Mouse (Mus musculus): ENCODE results near the gene Prdm9. TPM values are rescaled to one million over a fixed set of nuclear protein-coding genes. Genes with fewer than 3 reads are reported as not detected.

The Prdm9 gene
- total and polyA plus RNA-seq, 3 experiments = 4.4 to 6.6 (median 5.0) TPM

DNA sequence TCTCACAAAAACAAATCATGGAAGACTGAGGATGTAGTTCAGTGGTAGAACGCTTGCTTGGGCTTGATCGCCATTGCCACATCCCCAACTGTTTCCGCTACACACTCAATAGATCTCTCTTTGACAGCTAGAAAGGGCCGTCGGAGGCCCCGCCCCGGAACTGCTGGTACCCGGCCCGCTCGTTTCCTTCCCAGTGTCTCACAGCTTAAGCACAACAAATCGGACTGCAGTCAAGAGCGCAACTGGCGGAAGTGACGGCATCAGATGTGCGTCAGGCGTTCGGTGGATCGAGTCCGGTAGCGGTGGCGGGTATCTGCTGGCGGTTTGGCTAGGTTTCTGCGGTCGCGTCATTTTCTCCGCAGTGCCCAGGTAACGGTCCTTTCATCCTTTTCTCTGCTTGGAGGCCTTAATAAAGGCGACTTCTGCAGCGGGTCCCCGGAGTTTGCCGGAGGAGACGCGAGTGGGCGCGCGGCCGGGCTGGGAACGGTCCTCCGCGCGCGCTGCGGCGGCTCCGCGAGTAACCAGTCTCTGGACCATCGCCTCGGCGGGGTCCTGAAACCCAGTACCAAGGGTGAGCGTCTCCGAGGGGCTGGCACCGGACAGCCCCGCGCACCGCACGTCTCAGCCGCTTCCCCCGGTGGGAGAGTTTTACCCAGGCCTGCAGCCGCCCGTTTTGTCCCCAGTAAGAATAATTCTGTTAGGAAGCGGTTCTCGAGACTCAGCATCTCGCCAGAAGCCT lies 64.3 kb downstream of the Prdm9 start, which contains the start of the genes Psmb1 and Tbp:
Psmb1 (minus strand) TSS at position 96 of the 739 bp plus-strand sequence.
Tbp (plus strand) TSS at position 233 of the 739 bp plus-strand sequence.
- peaks cover 4 to 26% of the 10 kb centered on the region in 2 experiments; a peak in 3 of 4 replicates for H3K4me1 ChIP-seq (ENCODE audit: control insufficient read depth in 1 of 2, insufficient read depth in 2 of 2)
- H3K27ac ChIP-seq (ENCODE audit: insufficient read depth, low read depth) = peak within 1 kb of the TSS; percentile 69
- H3K4me3 ChIP-seq (replicated peaks in 1 of 3; ENCODE audit: low read depth in 2 of 3, low read length in 2 of 3, poor library complexity in 1 of 3) = peak within 1 kb of the TSS; percentile 79 to 98 (median 88)
- DNase-seq (ENCODE audit: extremely low read depth) = peak; percentile 98
- dilution Hi-C loops (cut with MboI; ENCODE audit: extremely low pct_ligation_motif_present, extremely low pct_unique_long_range_greater_than_20kb, low sequenced_read_pairs) = no loop called here
- peaks cover 50% of the 10 kb centered on the region for H3K79me2 ChIP-seq (replicated peaks; ENCODE audit: control insufficient read depth, extremely low read depth, insufficient read depth, poor library complexity, severe bottlenecking)
- in situ Hi-C loops (cut with MboI; ENCODE audit: low pct_ligation_motif_present, low pct_unique_long_range_greater_than_20kb, low sequenced_read_pairs) = no loop called here
- peak within 1 kb of the TSS; percentile 67 for H3K9ac ChIP-seq (ENCODE audit: insufficient read depth, low read depth)
- peak within 1 kb of the TSS; percentile 97 for H3K4me2 ChIP-seq (ENCODE audit: insufficient read depth, low read depth, poor library complexity, severe bottlenecking)
- TF ChIP-seq USF2 (conservative IDR thresholded peaks at IDR 0.05; ENCODE audit: low read depth, low read length) (no peak), TCF12 (IDR thresholded peaks at IDR 0.05; ENCODE audit: low read depth, low read length) (peak; percentile 89), NRF1 (IDR thresholded peaks at IDR 0.05; ENCODE audit: low read depth, low read length) (peak; percentile 59), RAD21 (IDR thresholded peaks at IDR 0.05; ENCODE audit: low read depth, low read length) (no peak), ZMIZ1 (IDR thresholded peaks at IDR 0.05; ENCODE audit: low read depth, low read length) (peak; percentile 62), CHD2 (IDR thresholded peaks at IDR 0.05; ENCODE audit: low read length) (peak; percentile 76), ETS1 (conservative IDR thresholded peaks at IDR 0.05; ENCODE audit: low read depth, low read length) (peak; percentile 65; the same call in 1 of the 2 replicates), CHD1 (IDR thresholded peaks at IDR 0.05; ENCODE audit: low read depth, low read length) (no peak), TBP (conservative IDR thresholded peaks at IDR 0.05; ENCODE audit: low read depth, low read length) (peak; percentile 78), UBTF (IDR thresholded peaks at IDR 0.05; ENCODE audit: low read depth, low read length) (no peak), POLR2A (IDR thresholded peaks at IDR 0.05; ENCODE audit: low read depth, low read length) (peak; percentile 85), BHLHE40 (IDR thresholded peaks at IDR 0.05; ENCODE audit: low read depth, low read length) (no peak), JUN (IDR thresholded peaks at IDR 0.05; ENCODE audit: insufficient read depth, low read depth, low read length) (no peak), RCOR1 (conservative IDR thresholded peaks at IDR 0.05; ENCODE audit: low read depth, low read length) (peak; percentile 65; the same call in 1 of the 2 replicates), MAZ (IDR thresholded peaks at IDR 0.05; ENCODE audit: low read depth, low read length) (peak; percentile 80; the same call in 1 of the 2 replicates), E2F4 (IDR thresholded peaks at IDR 0.05; ENCODE audit: insufficient replicate concordance, low read depth, low read length) (no peak), MXI1 (IDR thresholded peaks at IDR 0.05; ENCODE audit: low read depth, low read length) (peak; percentile 97), ZNF384 (IDR thresholded peaks at IDR 0.05; ENCODE audit: low read depth, low read length) (no peak), CTCF (conservative IDR thresholded peaks at IDR 0.05 in 1 of 2, IDR thresholded peaks at IDR 0.05 in 1 of 2; ENCODE audit: low read depth in 2 of 2, low read length in 2 of 2) (no peak), MAFK (IDR thresholded peaks at IDR 0.05; ENCODE audit: insufficient replicate concordance, low read length) (no peak), MAX (IDR thresholded peaks at IDR 0.05; ENCODE audit: low read length) (peak; percentile 84; the same call in 1 of the 2 replicates), MYC (IDR thresholded peaks at IDR 0.05; ENCODE audit: low read depth, low read length) (peak; percentile 55; the same call in 1 of the 2 replicates), POLR2AphosphoS2 (IDR thresholded peaks at IDR 0.05; ENCODE audit: low read depth, low read length) (peak; percentile 47; the same call in 1 of the 2 replicates), ELF1 (IDR thresholded peaks at IDR 0.05; ENCODE audit: low read depth, low read length) (peak; percentile 92), MEF2A (IDR thresholded peaks at IDR 0.05; ENCODE audit: borderline replicate concordance, low read depth, low read length) (0 out of 2 replicates have a peak, but pooled peaks have one; percentile 63), ZKSCAN1 (IDR thresholded peaks at IDR 0.05; ENCODE audit: borderline replicate concordance, low read depth, low read length) (no peak), KAT2A (IDR thresholded peaks at IDR 0.05; ENCODE audit: insufficient replicate concordance, low read length) (peak; percentile 86; the same call in 1 of the 2 replicates), IRF4 (IDR thresholded peaks at IDR 0.05; ENCODE audit: low read depth, low read length) (peak; percentile 78), SMC3 (IDR thresholded peaks at IDR 0.05; ENCODE audit: low read depth, low read length) (no peak), ZC3H11A (IDR thresholded peaks at IDR 0.05; ENCODE audit: low read depth, low read length) (no peak), USF1 (IDR thresholded peaks at IDR 0.05; ENCODE audit: low read depth, low read length) (no peak), SIN3A (IDR thresholded peaks at IDR 0.05; ENCODE audit: low read length) (peak; percentile 98), PAX5 (IDR thresholded peaks at IDR 0.05; ENCODE audit: low read length) (no peak), EP300 (IDR thresholded peaks at IDR 0.05; ENCODE audit: low read length) (no peak), GABPA (IDR thresholded peaks at IDR 0.05; ENCODE audit: insufficient replicate concordance, low read depth, low read length) (peak; percentile 44; the same call in 1 of the 2 replicates), HCFC1 (IDR thresholded peaks at IDR 0.05; ENCODE audit: low read depth, low read length) (peak; percentile 97), NELFE (IDR thresholded peaks at IDR 0.05; ENCODE audit: low read depth, low read length) (peak; percentile 90), JUND (conservative IDR thresholded peaks at IDR 0.05; ENCODE audit: low read depth, low read length) (no peak)
- H3K9me3 ChIP-seq (replicated peaks; ENCODE audit: low read length) = no peaks in the 10 kb centered on the region
- no peaks in the 10 kb centered on the region for H3K27me3 ChIP-seq (replicated peaks)
- H3K36me3 ChIP-seq (replicated peaks in 1 of 2; ENCODE audit: control insufficient read depth in 1 of 2, insufficient read depth in 1 of 2, low read length in 1 of 2) = peaks cover 15 to 48% of the 10 kb centered on the region in 2 experiments

Measured in CH12.LX (cell line).